In genomic region chr13:107065098-107065855, GRCm38 (mm10) we compare ENCODE assay signal across 16 mouse cellular contexts. TPM values are rescaled to one million over a fixed set of nuclear protein-coding genes. Genes with fewer than 3 reads are reported as not detected.
DNase-seq lines count a peak whose midpoint lies in the region; ATAC-seq and TF ChIP-seq lines count a peak whose summit lies in the region.
"Had no signal": no experiment of that assay in that cellular context is flagged by ENCODE, and none has a peak within 500 bp of the region (broad histone marks: within the 10 kb centered on the region; RNA-seq: fewer than 3 reads in every experiment).

No protein-coding gene starts in this region.

- no peak overlapping the region for H3K4me2 ChIP-seq in forebrain, embryonic 12.5 days
- peak overlapping the region; percentile 72 for H3K4me2 ChIP-seq in liver, embryonic 12.5 days
- no peak overlapping the region for H3K4me2 ChIP-seq in stomach, postnatal 0 days (replicated peaks; ENCODE audit: low read depth)
- H3K4me2 ChIP-seq: heart, embryonic 15.5 days had no signal

- H3K4me1 ChIP-seq in heart, embryonic 10.5 days = peaks cover 5% of the 10 kb centered on the region; the same call in 1 of the 2 replicates
- H3K4me1 ChIP-seq in forebrain, embryonic 12.5 days = peaks cover 5% of the 10 kb centered on the region
- peaks cover 66% of the 10 kb centered on the region for H3K4me1 ChIP-seq in liver, embryonic 12.5 days
- H3K4me1 ChIP-seq in stomach, postnatal 0 days (replicated peaks; ENCODE audit: control insufficient read depth, insufficient read depth) = no peaks in the 10 kb centered on the region
- H3K4me1 ChIP-seq: heart, embryonic 15.5 days had no signal

- peak; percentile 39; the same call in 1 of the 2 replicates for ATAC-seq in forebrain, embryonic 12.5 days (ENCODE audit: low FRiP score)
- no peak for ATAC-seq in liver, embryonic 12.5 days
- no peak for ATAC-seq in stomach, postnatal 0 days (ENCODE audit: low FRiP score, low TSS enrichment)
- ATAC-seq: activated CD4-positive, CD25-positive, alpha-beta regulatory T cell, adult 4 months had no signal

- no peaks in the 10 kb centered on the region for H3K36me3 ChIP-seq in heart, embryonic 10.5 days
- H3K36me3 ChIP-seq in forebrain, embryonic 12.5 days (replicated peaks) = no peaks in the 10 kb centered on the region
- no peaks in the 10 kb centered on the region for H3K36me3 ChIP-seq in liver, embryonic 12.5 days
- no peaks in the 10 kb centered on the region for H3K36me3 ChIP-seq in stomach, postnatal 0 days (ENCODE audit: control insufficient read depth, insufficient read depth, low read length)
- H3K36me3 ChIP-seq: heart, embryonic 15.5 days had no signal

- no peaks in the 10 kb centered on the region for H3K9me3 ChIP-seq in heart, embryonic 10.5 days
- no peaks in the 10 kb centered on the region for H3K9me3 ChIP-seq in forebrain, embryonic 12.5 days
- no peaks in the 10 kb centered on the region for H3K9me3 ChIP-seq in liver, embryonic 12.5 days (replicated peaks)
- no peaks in the 10 kb centered on the region for H3K9me3 ChIP-seq in stomach, postnatal 0 days (ENCODE audit: control insufficient read depth, low read length)
- H3K9me3 ChIP-seq: heart, embryonic 15.5 days had no signal

- no peak overlapping the region for H3K4me3 ChIP-seq in heart, embryonic 10.5 days
- no peak overlapping the region for H3K4me3 ChIP-seq in forebrain, embryonic 12.5 days (replicated peaks)
- H3K4me3 ChIP-seq in liver, embryonic 12.5 days = peak overlapping the region; percentile 64
- H3K4me3 ChIP-seq in stomach, postnatal 0 days (ENCODE audit: low read depth, low read length) = no peak overlapping the region
- H3K4me3 ChIP-seq: heart, embryonic 15.5 days; layer of hippocampus, adult 2 months; myocyte had no signal

- no peak overlapping the region for H3K9ac ChIP-seq in forebrain, embryonic 12.5 days
- peak overlapping the region; percentile 83 for H3K9ac ChIP-seq in liver, embryonic 12.5 days
- H3K9ac ChIP-seq in stomach, postnatal 0 days (ENCODE audit: low read length) = no peak overlapping the region
- H3K9ac ChIP-seq: heart, embryonic 15.5 days had no signal

- no peak for TF ChIP-seq CTCF in stomach, postnatal 0 days (IDR thresholded peaks at IDR 0.05; ENCODE audit: low read depth)

- 74% methylated on average over 10 of the region's 10 CpGs for WGBS in heart, embryonic 10.5 days
- WGBS in forebrain, embryonic 12.5 days = 58% methylated on average over 10 of the region's 10 CpGs
- WGBS in liver, embryonic 12.5 days (ENCODE audit: insufficient replicate concordance) = 71% methylated on average over 10 of the region's 10 CpGs
- 63% methylated on average over 10 of the region's 10 CpGs for WGBS in stomach, postnatal 0 days

- peak overlapping the region; percentile 63; the same call in 1 of the 2 replicates for H3K27ac ChIP-seq in heart, embryonic 10.5 days
- H3K27ac ChIP-seq in forebrain, embryonic 12.5 days = 0 out of 2 replicates have a peak overlapping the region, but pooled peaks have one; percentile 9
- peak overlapping the region; percentile 99 for H3K27ac ChIP-seq in liver, embryonic 12.5 days
- H3K27ac ChIP-seq in stomach, postnatal 0 days (replicated peaks) = no peak overlapping the region
- H3K27ac ChIP-seq: heart, embryonic 15.5 days; layer of hippocampus, adult 2 months had no signal

- DNase-seq in heart, embryonic 10.5 days (ENCODE audit: low spot score) = no peak
- DNase-seq in heart, adult 11 months = no peak
- DNase-seq in 416B (ENCODE audit: low read depth) = peak; percentile 20
- DNase-seq in left cerebral cortex, adult 11 months (ENCODE audit: low spot score) = no peak
- no peak for DNase-seq in gastrocnemius, adult 8-10 months (ENCODE audit: low spot score in 2 of 2)
- no peak for DNase-seq in stomach, postnatal 0 days (ENCODE audit: low spot score)
- DNase-seq: cerebellum, adult 9-10 months; kidney, adult 11 months; lung, postnatal 36 days; thymus, postnatal 14 days had no signal

- no peaks in the 10 kb centered on the region for H3K27me3 ChIP-seq in heart, embryonic 10.5 days (ENCODE audit: insufficient read depth, poor library complexity, severe bottlenecking)
- H3K27me3 ChIP-seq in forebrain, embryonic 12.5 days = no peaks in the 10 kb centered on the region
- no peaks in the 10 kb centered on the region for H3K27me3 ChIP-seq in liver, embryonic 12.5 days (replicated peaks)
- no peaks in the 10 kb centered on the region for H3K27me3 ChIP-seq in stomach, postnatal 0 days (ENCODE audit: control insufficient read depth, insufficient read depth, low read length)
- H3K27me3 ChIP-seq: heart, embryonic 15.5 days had no signal

- no peak for TF ChIP-seq EP300 in stomach, postnatal 0 days (optimal IDR thresholded peaks at IDR 0.05)

RNA-seq across cellular contexts. Expression of gene Kif2a, which starts 43.4 kb away (rescaled TPM):
- polyA plus RNA-seq in heart, embryonic 10.5 days (2016; fragmentation: Nextera tagmentation; extraction: Ambion mirVana) = 10.8 and 15.0 TPM in 2 replicates
- polyA plus RNA-seq in forebrain, embryonic 12.5 days (2016; fragmentation: Nextera tagmentation; extraction: Ambion mirVana) = 22.7 and 31.9 TPM in 2 replicates
- 30.0 and 36.8 TPM in 2 replicates for polyA plus RNA-seq in liver, embryonic 12.5 days (2016; fragmentation: Nextera tagmentation; extraction: Ambion mirVana)
- 10 to 100 TPM; 28.6 to 37.5 (median 29.8) TPM for total RNA-seq in gastrocnemius, adult 8-10 months (2022)
- 13.0 and 16.7 TPM in 2 replicates for polyA plus RNA-seq in stomach, postnatal 0 days (2015; fragmentation: Nextera tagmentation; extraction: Ambion mirVana)
